Mouse (Mus musculus): ENCODE measurements around the gene Lrrfip1.
A peak's percentile ranks its signal among the peaks of the same experiment; 100 is the strongest.

GRCm38 (mm10) chr1:90967583-90967982, 31.0 kb upstream of the Lrrfip1 start:
- TF ChIP-seq USF1 (IDR thresholded peaks at IDR 0.05; ENCODE audit: low read depth) (no peak), MYOG (IDR thresholded peaks at IDR 0.05; ENCODE audit: control insufficient read depth in 1 of 3, insufficient read depth in 1 of 3, insufficient read length in 2 of 3, low read depth in 2 of 3) (peak in 1 of 3 experiments; percentile 43), POLR2A (IDR thresholded peaks at IDR 0.05; ENCODE audit: insufficient read length, low read depth) (no peak), SRF (IDR thresholded peaks at IDR 0.05; ENCODE audit: control insufficient read depth, insufficient read length, low read depth) (no peak), POLR2AphosphoS2 (IDR thresholded peaks at IDR 0.05; ENCODE audit: insufficient read length, low read depth) (no peak), TCF3 (IDR thresholded peaks at IDR 0.05; ENCODE audit: insufficient read length, low read depth) (no peak), TCF12 (IDR thresholded peaks at IDR 0.05; ENCODE audit: insufficient read depth, poor library complexity, severe bottlenecking) (no peak), MAX (IDR thresholded peaks at IDR 0.05; ENCODE audit: low read depth) (no peak)
